Mouse (Mus musculus) kidney, postnatal 0 days (tissue): ENCODE results near the gene Emc8. TPM values are rescaled to one million over a fixed set of nuclear protein-coding genes. Genes with fewer than 3 reads are reported as not detected.
"Not testable (repeated sequence)": the region's sequence is repeated elsewhere in the genome, so short reads cannot be mapped to it uniquely, and the experiment has no call there.

Source experiments
- ATAC-seq: fragments of 200-750 bp; cut with Nextera tagmentation; replicated peaks from 2 replicates; pipeline ENCODE4 v1.8.0; 2017; ENCODE audit warnings: low read depth, moderate number of reproducible peaks, moderate TSS enrichment, moderate library complexity; ENCODE audit not compliant: low FRiP score
- DNase-seq: peaks from one replicate; pipeline ENCODE4 v3.0.0-alpha.2; 2016; ENCODE audit warnings: low spot score
- H3K27ac ChIP-seq: fragments of 300-500 bp; sonication (generic); 2 replicates; pipeline ENCODE4 v1.5.1; 2014; ENCODE audit warnings: mild to moderate bottlenecking
- H3K27me3 ChIP-seq: fragments of 300-500 bp; sonication (generic); 2 replicates; pipeline ENCODE4 v1.6.1; 2014; ENCODE audit warnings: low read length, mixed read lengths; ENCODE audit not compliant: insufficient read depth
- H3K36me3 ChIP-seq: fragments of 300-500 bp; sonication (generic); 2 replicates; pipeline ENCODE4 v1.6.1; 2014; ENCODE audit warnings: low read length, mixed read lengths; ENCODE audit not compliant: insufficient read depth
- H3K4me1 ChIP-seq: fragments of 300-500 bp; sonication (generic); replicated peaks from 2 replicates; pipeline ENCODE4 v1.6.1; 2014; ENCODE audit warnings: antibody characterized with exemption, low read length, mixed read lengths; ENCODE audit not compliant: insufficient read depth
- H3K4me2 ChIP-seq: fragments of 300-500 bp; sonication (generic); 2 replicates; pipeline ENCODE4 v1.6.1; 2014; ENCODE audit warnings: mild to moderate bottlenecking, low read length, moderate library complexity, mixed read lengths
- H3K4me3 ChIP-seq: fragments of 300-500 bp; sonication (generic); replicated peaks from 2 replicates; pipeline ENCODE4 v1.5.1; 2014; ENCODE audit warnings: low read depth, low read length
- H3K9ac ChIP-seq: fragments of 300-500 bp; sonication (generic); 2 replicates; pipeline ENCODE4 v1.6.1; 2014; ENCODE audit warnings: low read depth, low read length
- H3K9me3 ChIP-seq: fragments of 300-500 bp; sonication (generic); replicated peaks from 2 replicates; pipeline ENCODE4 v1.6.1; 2016; ENCODE audit warnings: low read length, inconsistent platforms, mixed read lengths
- CTCF ChIP-seq: IDR thresholded peaks from 2 replicates; pipeline ENCODE4 v1.5.1; 2016; ENCODE audit warnings: antibody characterized with exemption, low read depth, mild to moderate bottlenecking, moderate library complexity
- WGBS: fragments of 180-500 bp; shearing (Covaris S2); extraction: QIAGEN DNeasy Blood & Tissue Kit; methylation state at CpG from one replicate; pipeline ENCODE4 v1.1.7; 2014; 5-methylcytosine and 5-hydroxymethylcytosine counted together
- polyA plus RNA-seq: library from polyadenylated mRNA; unstranded; fragments of >200 nt; fragmentation: Nextera tagmentation; extraction: Ambion mirVana; gene quantifications from 2 replicates; pipeline ENCODE4 v1.2.1, GENCODE M21; 2015

Gene Emc8
- polyA plus RNA-seq, 1 experiment from 2014 or later, result 213 TPM

DNA sequence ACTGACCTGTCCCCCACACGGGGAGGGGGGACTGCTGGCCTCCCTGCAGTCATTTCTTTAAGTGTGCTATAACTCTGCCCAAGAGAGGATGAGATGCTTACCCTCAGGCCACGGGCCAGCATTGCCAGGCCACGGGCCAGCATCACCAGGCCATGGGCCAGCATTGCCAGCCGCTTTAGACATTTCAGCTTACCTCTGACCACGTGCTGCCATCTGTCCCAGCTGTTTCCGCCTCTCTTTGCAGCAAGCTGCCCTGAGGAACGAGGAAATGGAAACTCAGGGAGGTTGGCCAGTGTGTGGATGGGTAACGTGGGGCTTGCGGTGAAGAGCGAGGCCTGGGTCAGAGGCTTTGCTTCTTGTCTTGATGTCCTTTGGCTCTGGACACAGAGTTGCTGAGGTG lies 12.7 kb upstream of the Emc8 start:
- Histone ChIP-seq H3K4me1 (no peaks in the 10 kb centered on the region), H3K4me3 (no peak overlapping the region), H3K4me2 (no peak overlapping the region), H3K9me3 (no peaks in the 10 kb centered on the region), H3K36me3 (no peaks in the 10 kb centered on the region), H3K27ac (no peak overlapping the region), H3K9ac (no peak overlapping the region), H3K27me3 (no peaks in the 10 kb centered on the region)
- ATAC-seq (no peak), DNase-seq (no peak)
- 72% methylated on average over 10 of the region's 10 CpGs for WGBS
- TF ChIP-seq CTCF, result no peak

DNA sequence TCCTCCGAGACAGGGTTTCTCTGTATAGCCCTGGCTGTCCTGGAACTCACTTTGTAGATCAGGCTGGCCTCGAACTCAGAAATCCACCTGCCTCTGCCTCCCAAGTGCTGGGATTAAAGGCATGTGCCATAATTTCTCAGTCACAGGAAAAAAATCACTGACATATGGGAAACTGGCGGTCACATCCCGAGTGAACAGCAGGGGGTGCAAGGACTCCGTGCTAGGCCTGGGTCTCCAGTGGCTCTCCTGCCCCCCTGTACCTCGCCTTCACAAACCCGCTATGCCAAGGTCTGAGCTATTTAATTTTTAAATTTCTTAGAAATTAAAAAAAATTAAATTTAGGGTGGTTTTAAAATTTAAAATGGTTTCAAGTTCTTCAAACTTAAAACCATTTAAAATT lies 12.0 kb upstream of the Emc8 start:
- 60% methylated on average over 7 of the region's 7 CpGs for WGBS
- H3K9me3 ChIP-seq, H3K4me3 ChIP-seq, ATAC-seq, H3K27ac ChIP-seq, H3K36me3 ChIP-seq, H3K9ac ChIP-seq, H3K27me3 ChIP-seq, H3K4me2 ChIP-seq, H3K4me1 ChIP-seq: not testable (repeated sequence)
- peak; percentile 76 for DNase-seq
- peak; percentile 77 for TF ChIP-seq CTCF

GRCm38 (mm10) chr8:120679629-120680387 lies 11.4 kb upstream of the Emc8 start:
- TF ChIP-seq CTCF, result no peak
- H3K27ac ChIP-seq, result no peak overlapping the region
- H3K4me3 ChIP-seq, result no peak overlapping the region
- ATAC-seq (no peak), DNase-seq (no peak)
- no peaks in the 10 kb centered on the region for H3K36me3 ChIP-seq
- 46% methylated on average over 11 of the region's 11 CpGs for WGBS
- H3K9ac ChIP-seq, result no peak overlapping the region
- no peaks in the 10 kb centered on the region for H3K9me3 ChIP-seq
- H3K4me2 ChIP-seq, result no peak overlapping the region
- H3K27me3 ChIP-seq, result no peaks in the 10 kb centered on the region
- no peaks in the 10 kb centered on the region for H3K4me1 ChIP-seq

DNA sequence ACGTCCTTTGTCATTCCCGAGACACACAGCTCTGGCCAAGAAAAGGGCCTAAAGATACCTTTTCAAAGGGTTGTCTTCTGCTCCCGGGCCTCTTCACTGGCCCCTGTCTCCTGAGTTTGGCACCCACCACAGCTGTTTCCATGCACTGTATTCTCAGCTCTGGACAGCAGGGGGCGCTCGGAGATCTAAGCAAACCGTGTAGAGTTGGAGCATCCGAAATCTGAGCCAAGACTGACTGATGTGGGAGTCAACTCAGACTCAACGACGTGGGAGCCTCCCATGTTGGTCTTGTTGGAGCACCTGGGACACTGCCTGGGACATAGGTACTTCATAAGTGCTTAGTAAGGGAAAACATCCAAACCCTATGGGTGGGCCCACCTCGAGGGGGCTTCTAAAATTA lies 10.1 kb upstream of the Emc8 start:
- H3K27ac ChIP-seq, result no peak overlapping the region
- TF ChIP-seq CTCF, result peak; percentile 93
- no peaks in the 10 kb centered on the region for H3K9me3 ChIP-seq
- peak; percentile 58; the same call in 1 of the 2 replicates for ATAC-seq
- peak; percentile 91 for DNase-seq
- no peak overlapping the region for H3K4me2 ChIP-seq
- H3K36me3 ChIP-seq, result peaks cover 6% of the 10 kb centered on the region
- H3K9ac ChIP-seq, result no peak overlapping the region
- no peaks in the 10 kb centered on the region for H3K4me1 ChIP-seq
- 12% methylated on average over 10 of the region's 10 CpGs for WGBS
- no peak overlapping the region for H3K4me3 ChIP-seq
- no peaks in the 10 kb centered on the region for H3K27me3 ChIP-seq

DNA sequence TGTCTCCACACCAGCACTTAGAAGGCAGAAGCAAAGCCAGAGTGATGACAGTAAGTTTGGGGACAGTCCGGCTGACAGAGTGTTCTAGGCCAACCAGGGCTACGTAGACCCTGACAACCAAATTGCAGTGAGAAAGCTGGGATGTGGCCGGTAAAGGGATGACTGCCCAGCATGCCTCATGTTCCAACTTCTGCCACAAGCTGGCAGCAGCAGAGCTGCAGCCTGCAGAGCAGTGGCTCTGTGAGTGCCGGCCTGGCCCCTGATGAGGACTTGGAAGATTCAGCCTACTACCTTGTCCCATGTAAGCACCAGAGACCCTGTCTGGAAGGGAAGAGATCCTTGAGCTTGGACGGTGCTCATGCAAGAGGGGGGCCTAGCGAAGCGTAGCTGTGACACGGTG lies 7.3 kb upstream of the Emc8 start:
- Histone ChIP-seq H3K9ac (no peak overlapping the region), H3K4me1 (no peaks in the 10 kb centered on the region), H3K27ac (no peak overlapping the region), H3K9me3 (no peaks in the 10 kb centered on the region), H3K27me3 (no peaks in the 10 kb centered on the region), H3K4me3 (no peak overlapping the region), H3K36me3 (peaks cover 29% of the 10 kb centered on the region), H3K4me2 (no peak overlapping the region)
- DNase-seq (no peak), ATAC-seq (no peak)
- WGBS, result 66% methylated on average over 8 of the region's 8 CpGs
- TF ChIP-seq CTCF, result peak; percentile 36; the same call in 1 of the 2 replicates

DNA sequence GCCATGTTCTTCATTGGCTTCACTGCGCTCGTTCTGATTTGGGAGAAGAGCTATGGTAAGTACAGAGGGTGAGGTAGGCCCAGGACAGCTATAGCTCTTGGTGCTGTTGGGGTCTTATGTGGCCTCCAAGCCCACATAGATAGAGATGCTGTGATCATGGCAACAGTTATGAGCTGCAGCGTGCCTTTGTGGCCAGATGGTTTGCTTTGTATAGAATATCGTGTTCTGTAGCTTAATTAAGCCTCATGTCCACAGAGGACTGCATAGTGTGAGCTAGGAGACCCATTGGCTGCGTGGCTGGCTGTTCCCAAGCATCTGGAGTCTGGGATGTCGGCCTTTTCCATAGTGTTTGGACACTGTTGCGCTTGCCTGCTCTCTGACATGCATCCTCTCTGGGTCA lies 4.9 kb upstream of the Emc8 start:
- Histone ChIP-seq H3K4me3 (no peak overlapping the region), H3K9ac (no peak overlapping the region), H3K4me2 (no peak overlapping the region), H3K9me3 (no peaks in the 10 kb centered on the region), H3K27ac (no peak overlapping the region), H3K4me1 (no peaks in the 10 kb centered on the region), H3K27me3 (no peaks in the 10 kb centered on the region), H3K36me3 (peaks cover 38% of the 10 kb centered on the region)
- TF ChIP-seq CTCF, result no peak
- WGBS, result 97% methylated on average over 7 of the region's 7 CpGs
- DNase-seq, result no peak
- no peak for ATAC-seq
